Mouse (Mus musculus) hindbrain, embryonic 10.5 days (tissue): Measurements from ENCODE around the gene Midn. TPM values are rescaled to one million over a fixed set of nuclear protein-coding genes. Genes with fewer than 3 reads are reported as not detected.

Experiments
- DNase-seq: peaks from one replicate; pipeline ENCODE4 v3.0.0-alpha.2; 2017; ENCODE audit warnings: low spot score
- H3K27ac ChIP-seq: fragments of 300-500 bp; sonication (generic); 2 replicates; pipeline ENCODE4 v1.5.1; 2016; ENCODE audit warnings: mild to moderate bottlenecking, moderate library complexity
- H3K27me3 ChIP-seq: fragments of 300-500 bp; sonication (generic); 2 replicates; pipeline ENCODE4 v1.6.1; 2016; ENCODE audit warnings: mild to moderate bottlenecking; ENCODE audit not compliant: poor library complexity, insufficient read depth, severe bottlenecking
- H3K36me3 ChIP-seq: fragments of 300-500 bp; sonication (generic); 2 replicates; pipeline ENCODE4 v1.6.1; 2016; ENCODE audit warnings: mild to moderate bottlenecking, moderate library complexity
- H3K4me1 ChIP-seq: fragments of 300-500 bp; sonication (generic); replicated peaks from 2 replicates; pipeline ENCODE4 v1.6.1; 2016; ENCODE audit warnings: mild to moderate bottlenecking
- H3K4me3 ChIP-seq: fragments of 300-500 bp; sonication (generic); 2 replicates; pipeline ENCODE4 v1.5.1; 2016; ENCODE audit warnings: mild to moderate bottlenecking, moderate library complexity
- H3K9me3 ChIP-seq: fragments of 300-500 bp; sonication (generic); 2 replicates; pipeline ENCODE4 v1.6.1; 2016; ENCODE audit warnings: mild to moderate bottlenecking, moderate library complexity
- WGBS: fragments of 180-500 bp; shearing (Covaris S2); methylation state at CpG from one replicate; pipeline ENCODE4 v1.1.7; 2016; 5-methylcytosine and 5-hydroxymethylcytosine counted together
- polyA plus RNA-seq: library from polyadenylated mRNA; unstranded; fragments of >200 nt; fragmentation: Nextera tagmentation; extraction: Ambion mirVana; gene quantifications from 2 replicates; pipeline ENCODE4 v1.2.1, GENCODE M21; 2016

The Midn gene
- polyA plus RNA-seq, 1 experiment from 2014 or later: 24.6 TPM

GRCm38 (mm10) chr10:80157141-80157929 lies 9.3 kb downstream of the Midn start:
- H3K4me1 ChIP-seq: peaks cover 99% of the 10 kb centered on the region
- no peaks in the 10 kb centered on the region for H3K27me3 ChIP-seq
- H3K36me3 ChIP-seq: peaks cover 62% of the 10 kb centered on the region
- H3K4me3 ChIP-seq: peak overlapping the region; percentile 30
- WGBS: 69% methylated on average over 15 of the region's 15 CpGs
- H3K27ac ChIP-seq: peak overlapping the region; percentile 93
- H3K9me3 ChIP-seq: no peaks in the 10 kb centered on the region
- no peak for DNase-seq

DNA sequence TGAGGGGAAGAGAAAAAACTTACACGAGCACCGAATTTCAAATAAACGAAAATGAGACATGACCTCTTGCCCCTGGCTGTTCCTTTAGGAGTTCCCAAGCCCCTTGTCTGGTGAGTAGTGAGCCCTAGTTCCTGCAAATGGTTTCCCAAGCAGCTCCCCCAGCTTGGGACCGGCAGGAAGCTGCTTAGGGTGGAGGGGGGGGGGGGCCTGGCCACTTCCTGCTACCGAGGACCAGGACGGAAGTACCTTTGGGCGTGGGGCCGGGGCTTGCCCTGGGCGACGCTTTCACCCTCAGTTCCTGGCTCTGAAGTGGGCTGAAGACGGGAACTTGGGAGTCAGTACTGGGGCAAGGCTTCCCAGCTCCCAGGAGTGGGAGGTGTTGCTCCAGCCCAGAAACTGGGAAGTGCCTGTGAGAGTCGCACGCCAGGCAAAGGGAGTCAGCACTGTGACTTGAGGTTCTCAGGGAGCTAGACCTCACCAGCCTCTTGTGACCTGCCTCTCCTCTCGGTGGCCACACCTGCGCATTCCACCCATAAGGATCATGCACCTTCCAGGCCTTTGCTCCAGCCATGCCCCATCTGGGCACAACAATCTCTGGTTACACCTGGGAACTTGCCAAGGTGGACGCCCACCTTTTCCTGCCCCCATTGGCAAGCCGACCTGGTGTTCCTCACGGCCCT lies 10.4 kb downstream of the Midn start:
- peak; percentile 74 for DNase-seq
- no peaks in the 10 kb centered on the region for H3K9me3 ChIP-seq
- H3K4me3 ChIP-seq: peak overlapping the region; percentile 49
- 15% methylated on average over 18 of the region's 18 CpGs for WGBS
- peaks cover 51% of the 10 kb centered on the region for H3K36me3 ChIP-seq
- H3K4me1 ChIP-seq: peaks cover 98% of the 10 kb centered on the region
- H3K27ac ChIP-seq: peak overlapping the region; percentile 93
- H3K27me3 ChIP-seq: no peaks in the 10 kb centered on the region

DNA sequence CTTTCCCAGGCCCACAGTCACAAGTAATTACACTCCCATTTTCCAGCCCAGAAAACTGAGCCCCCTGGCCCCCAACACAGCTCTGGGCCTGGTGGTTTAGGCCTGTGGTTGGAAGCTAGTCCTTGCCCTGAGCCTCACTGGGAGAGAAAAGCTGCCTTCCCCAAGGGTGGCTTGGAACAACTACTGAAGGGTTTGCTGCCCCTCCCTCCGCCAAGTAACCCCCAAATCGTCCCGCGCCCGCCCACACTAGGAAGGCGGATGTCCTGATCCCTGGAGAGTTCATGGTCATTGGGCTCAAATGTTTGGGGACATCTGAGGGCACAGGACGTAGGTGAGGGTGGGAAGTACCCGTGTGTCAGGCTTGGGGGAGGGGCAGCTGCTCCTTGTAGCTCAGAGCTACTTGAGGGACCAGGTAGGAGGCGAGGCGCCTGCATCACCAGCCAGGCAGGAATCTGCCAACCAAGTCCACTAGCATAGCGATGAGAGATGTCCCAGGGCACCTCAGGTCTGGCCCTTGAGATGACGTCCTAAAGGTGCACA lies 11.0 kb downstream of the Midn start:
- H3K4me3 ChIP-seq: peak overlapping the region; percentile 49
- H3K27ac ChIP-seq: peak overlapping the region; percentile 93
- DNase-seq: no peak
- peaks cover 45% of the 10 kb centered on the region for H3K36me3 ChIP-seq
- H3K9me3 ChIP-seq: no peaks in the 10 kb centered on the region
- H3K27me3 ChIP-seq: peaks cover 6% of the 10 kb centered on the region
- peaks cover 97% of the 10 kb centered on the region for H3K4me1 ChIP-seq
- WGBS: 9% methylated on average over 12 of the region's 12 CpGs

- Histone ChIP-seq H3K36me3 (peaks cover 38% of the 10 kb centered on the region), H3K27me3 (peaks cover 8% of the 10 kb centered on the region), H3K4me3 (peak overlapping the region; percentile 49), H3K9me3 (no peaks in the 10 kb centered on the region), H3K27ac (peak overlapping the region; percentile 93), H3K4me1 (peaks cover 97% of the 10 kb centered on the region)
- DNase-seq: peak; percentile 98
- WGBS: under 1% methylated on average over 55 of the region's 55 CpGs
Observed at GRCm38 (mm10) chr10:80159561-80160454, 11.7 kb downstream of the Midn start.

DNA sequence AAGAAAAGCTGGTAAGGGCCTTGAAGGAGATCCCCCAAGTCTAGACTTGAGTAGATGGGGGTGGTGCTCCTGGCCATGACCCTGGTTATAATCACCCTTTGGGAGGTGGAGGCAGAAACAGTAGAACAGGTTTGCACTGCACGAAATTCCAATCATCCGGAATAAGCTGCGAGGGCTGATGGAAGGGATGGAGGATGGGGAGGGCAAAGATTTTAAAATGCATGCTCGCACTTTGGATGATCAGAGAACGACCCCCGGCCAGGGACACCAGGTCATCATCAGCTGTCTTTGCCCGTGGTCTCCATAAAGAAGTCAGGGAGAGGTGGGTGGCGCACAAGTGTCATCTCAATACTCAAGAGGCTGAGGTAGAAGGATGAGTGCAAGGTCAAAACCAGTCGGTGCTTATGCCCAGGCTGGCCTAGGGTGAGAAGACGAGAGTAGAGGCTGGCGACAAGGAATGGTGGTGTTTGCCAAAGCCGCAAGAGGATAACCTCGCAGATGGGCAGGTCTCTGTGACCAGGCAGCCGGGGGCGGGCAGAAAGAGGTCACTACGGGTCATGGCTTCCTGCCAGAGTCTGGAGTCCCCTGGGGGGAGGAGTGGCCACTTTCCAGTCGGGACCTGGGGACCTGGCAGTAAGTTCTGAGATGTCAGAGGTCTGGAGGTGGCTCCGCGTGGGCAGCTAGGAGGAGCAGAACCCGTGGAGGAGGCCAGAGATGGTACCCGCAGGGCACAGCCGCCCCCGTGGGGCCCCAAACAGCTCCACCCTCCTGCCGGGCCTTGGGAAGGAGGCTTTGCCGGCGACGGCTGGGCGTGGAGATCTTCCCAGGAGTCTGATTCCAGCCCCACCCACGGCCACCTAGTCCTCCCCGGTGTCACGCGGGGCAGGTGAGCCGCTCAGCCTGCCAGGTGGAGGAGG lies 12.6 kb downstream of the Midn start:
- under 1% methylated on average over 33 of the region's 33 CpGs for WGBS
- Histone ChIP-seq H3K36me3 (peaks cover 29% of the 10 kb centered on the region), H3K9me3 (no peaks in the 10 kb centered on the region), H3K27ac (peak overlapping the region; percentile 93), H3K4me1 (peaks cover 97% of the 10 kb centered on the region), H3K4me3 (peak overlapping the region; percentile 49), H3K27me3 (peaks cover 8% of the 10 kb centered on the region)
- peak; percentile 83 for DNase-seq

GRCm38 (mm10) chr10:80161522-80162242 lies 13.6 kb downstream of the Midn start:
- WGBS: 6% methylated on average over 7 of the region's 7 CpGs
- Histone ChIP-seq H3K27me3 (peaks cover 8% of the 10 kb centered on the region), H3K9me3 (no peaks in the 10 kb centered on the region), H3K36me3 (peaks cover 19% of the 10 kb centered on the region), H3K27ac (peak overlapping the region; percentile 93), H3K4me3 (peak overlapping the region; percentile 49), H3K4me1 (peaks cover 96% of the 10 kb centered on the region)
- peak; percentile 79 for DNase-seq

DNA sequence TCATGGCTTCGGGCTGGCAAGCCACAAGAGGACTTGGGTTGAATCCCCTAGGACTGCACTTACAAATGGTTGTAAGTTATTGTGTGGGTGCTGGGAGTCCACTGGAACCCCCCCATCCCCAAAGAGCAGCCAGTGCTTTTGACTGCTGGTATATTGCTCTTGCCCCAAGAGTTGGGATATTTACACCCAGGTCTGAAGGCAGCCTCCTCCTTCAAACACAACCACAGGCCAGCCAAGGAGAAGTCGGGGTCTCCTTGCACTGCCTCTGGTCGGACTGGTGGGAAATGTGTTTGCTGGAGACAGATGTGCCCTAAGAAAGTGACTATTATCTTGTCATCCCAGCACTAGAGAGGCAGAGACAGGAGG lies 14.2 kb downstream of the Midn start:
- peak overlapping the region; percentile 49 for H3K4me3 ChIP-seq
- peak overlapping the region; percentile 93 for H3K27ac ChIP-seq
- no peak for DNase-seq
- peaks cover 96% of the 10 kb centered on the region for H3K4me1 ChIP-seq
- peaks cover 14% of the 10 kb centered on the region for H3K36me3 ChIP-seq
- peaks cover 8% of the 10 kb centered on the region for H3K27me3 ChIP-seq
- no peaks in the 10 kb centered on the region for H3K9me3 ChIP-seq
- WGBS: 86% methylated on average over 3 of the region's 3 CpGs

GRCm38 (mm10) chr10:80162716-80163299 lies 14.7 kb downstream of the Midn start:
- H3K27me3 ChIP-seq: peaks cover 8% of the 10 kb centered on the region
- no peaks in the 10 kb centered on the region for H3K9me3 ChIP-seq
- peak overlapping the region; percentile 93 for H3K27ac ChIP-seq
- DNase-seq: no peak
- H3K4me1 ChIP-seq: peaks cover 91% of the 10 kb centered on the region
- WGBS: 72% methylated on average over 6 of the region's 6 CpGs
- H3K36me3 ChIP-seq: peaks cover 8% of the 10 kb centered on the region
- peak overlapping the region; percentile 49; the same call in 1 of the 2 replicates for H3K4me3 ChIP-seq

- Histone ChIP-seq H3K36me3 (no peaks in the 10 kb centered on the region), H3K4me1 (peaks cover 87% of the 10 kb centered on the region), H3K27me3 (peaks cover 8% of the 10 kb centered on the region), H3K27ac (peak overlapping the region; percentile 81; the same call in 1 of the 2 replicates), H3K4me3 (peak overlapping the region; percentile 53; the same call in 1 of the 2 replicates), H3K9me3 (no peaks in the 10 kb centered on the region)
- no peak for DNase-seq
- WGBS: 77% methylated on average over 8 of the region's 8 CpGs
Observed at GRCm38 (mm10) chr10:80163721-80164120, 15.6 kb downstream of the Midn start.

DNA sequence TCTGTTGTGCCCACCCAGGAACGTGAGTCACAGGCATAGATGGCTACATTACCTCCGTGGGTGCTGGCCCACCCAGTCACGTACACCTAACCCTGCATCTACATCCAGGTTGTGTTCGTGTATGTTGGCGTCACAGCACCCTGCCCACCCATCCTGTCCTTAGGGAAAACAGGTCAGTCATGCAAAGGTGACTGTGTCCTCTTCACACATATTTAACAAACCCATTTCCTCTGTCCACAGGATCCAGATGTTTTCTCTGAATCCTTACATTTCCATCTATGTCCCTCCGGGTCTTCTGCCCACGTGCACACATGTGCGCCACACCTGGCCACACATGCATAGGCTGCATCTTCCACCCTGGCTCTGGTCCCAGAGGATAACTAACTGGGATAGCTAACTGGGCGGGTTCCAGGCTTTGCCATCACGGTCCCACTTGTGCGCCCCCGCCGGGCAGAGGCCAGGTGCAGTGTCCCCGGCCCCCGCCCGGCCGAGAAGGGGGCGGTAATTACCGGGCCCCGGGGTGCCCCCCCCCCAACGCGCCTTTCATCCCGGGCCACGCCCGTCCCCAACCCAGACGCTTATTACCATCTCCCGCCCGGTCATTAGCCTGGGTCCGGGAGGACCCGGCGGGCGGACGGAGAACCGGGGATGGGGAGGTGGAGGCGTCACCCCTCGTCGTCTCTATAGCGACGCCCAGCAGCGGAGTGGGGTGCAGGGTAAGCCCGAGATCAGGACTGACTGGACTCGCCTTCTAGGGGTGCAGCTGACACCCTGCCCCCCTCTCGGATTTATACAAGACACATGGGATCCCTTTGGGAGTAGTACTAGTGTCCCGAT lies 16.3 kb downstream of the Midn start:
- peaks cover 87% of the 10 kb centered on the region for H3K4me1 ChIP-seq
- peak overlapping the region; percentile 53 for H3K4me3 ChIP-seq
- peaks cover 6% of the 10 kb centered on the region; the same call in 1 of the 2 replicates for H3K36me3 ChIP-seq
- no peaks in the 10 kb centered on the region for H3K9me3 ChIP-seq
- 11% methylated on average over 44 of the region's 44 CpGs for WGBS
- H3K27me3 ChIP-seq: peaks cover 8% of the 10 kb centered on the region
- H3K27ac ChIP-seq: peak overlapping the region; percentile 81
- DNase-seq: no peak
